Mouse (Mus musculus): ENCODE data around the gene Camk1g.

GRCm38 (mm10) chr1:193336122-193337017, 33.7 kb downstream of the Camk1g start:
- no peak for TF ChIP-seq CTCF (IDR thresholded peaks at IDR 0.05; ENCODE audit: low read depth, low read length)
- no peak for TF ChIP-seq POLR2A (IDR thresholded peaks at IDR 0.05; ENCODE audit: insufficient read depth, low read length)
- no peak for TF ChIP-seq EP300 (IDR thresholded peaks at IDR 0.05; ENCODE audit: insufficient read depth, low read depth, low read length)
